Mouse (Mus musculus): ENCODE results near the gene Rtn4. TPM values are rescaled to one million over a fixed set of nuclear protein-coding genes. Genes with fewer than 3 reads are reported as not detected.
"Not testable (repeated sequence)": the region's sequence is repeated elsewhere in the genome, so short reads cannot be mapped to it uniquely, and the experiment has no call there.

Gene Rtn4
- polyA plus RNA-seq, 1 experiment from 2014 or later: 102 TPM

GRCm38 (mm10) chr11:29748750-29749467 is 56.2 kb downstream of the Rtn4 start:
- H3K4me2 ChIP-seq: no peak overlapping the region
- no peak overlapping the region for H3K9ac ChIP-seq
- H3K36me3 ChIP-seq (ENCODE audit: poor library complexity, severe bottlenecking): peaks cover 47% of the 10 kb centered on the region
- ATAC-seq: no peak
- no peak overlapping the region for H3K4me3 ChIP-seq
- H3K27ac ChIP-seq: no peak overlapping the region
- H3K9me3 ChIP-seq (replicated peaks): no peaks in the 10 kb centered on the region
- WGBS: 79% methylated on average over 8 of the region's 8 CpGs
- H3K4me1 ChIP-seq: no peaks in the 10 kb centered on the region
- no peaks in the 10 kb centered on the region for H3K27me3 ChIP-seq

- H3K9me3 ChIP-seq (replicated peaks): no peaks in the 10 kb centered on the region
- H3K4me2 ChIP-seq: no peak overlapping the region
- H3K9ac ChIP-seq: no peak overlapping the region
- no peaks in the 10 kb centered on the region for H3K27me3 ChIP-seq
- H3K4me1 ChIP-seq: no peaks in the 10 kb centered on the region
- no peak overlapping the region for H3K4me3 ChIP-seq
- ATAC-seq: no peak
- no peak overlapping the region for H3K27ac ChIP-seq
- 100% methylated on average over 1 of the region's 1 CpGs for WGBS
- H3K36me3 ChIP-seq (ENCODE audit: poor library complexity, severe bottlenecking): peaks cover 43% of the 10 kb centered on the region
Measured at GRCm38 (mm10) chr11:29749468-29749829, 56.7 kb downstream of the Rtn4 start.

GRCm38 (mm10) chr11:29751013-29751412 is 58.3 kb downstream of the Rtn4 start:
- no peaks in the 10 kb centered on the region for H3K4me1 ChIP-seq
- ATAC-seq: no peak
- H3K36me3 ChIP-seq (ENCODE audit: poor library complexity, severe bottlenecking): peaks cover 28% of the 10 kb centered on the region
- 93% methylated on average over 2 of the region's 2 CpGs for WGBS
- H3K4me2 ChIP-seq: no peak overlapping the region
- H3K27ac ChIP-seq: no peak overlapping the region
- no peaks in the 10 kb centered on the region for H3K9me3 ChIP-seq (replicated peaks)
- H3K9ac ChIP-seq: no peak overlapping the region
- H3K4me3 ChIP-seq: no peak overlapping the region
- H3K27me3 ChIP-seq: no peaks in the 10 kb centered on the region

DNA sequence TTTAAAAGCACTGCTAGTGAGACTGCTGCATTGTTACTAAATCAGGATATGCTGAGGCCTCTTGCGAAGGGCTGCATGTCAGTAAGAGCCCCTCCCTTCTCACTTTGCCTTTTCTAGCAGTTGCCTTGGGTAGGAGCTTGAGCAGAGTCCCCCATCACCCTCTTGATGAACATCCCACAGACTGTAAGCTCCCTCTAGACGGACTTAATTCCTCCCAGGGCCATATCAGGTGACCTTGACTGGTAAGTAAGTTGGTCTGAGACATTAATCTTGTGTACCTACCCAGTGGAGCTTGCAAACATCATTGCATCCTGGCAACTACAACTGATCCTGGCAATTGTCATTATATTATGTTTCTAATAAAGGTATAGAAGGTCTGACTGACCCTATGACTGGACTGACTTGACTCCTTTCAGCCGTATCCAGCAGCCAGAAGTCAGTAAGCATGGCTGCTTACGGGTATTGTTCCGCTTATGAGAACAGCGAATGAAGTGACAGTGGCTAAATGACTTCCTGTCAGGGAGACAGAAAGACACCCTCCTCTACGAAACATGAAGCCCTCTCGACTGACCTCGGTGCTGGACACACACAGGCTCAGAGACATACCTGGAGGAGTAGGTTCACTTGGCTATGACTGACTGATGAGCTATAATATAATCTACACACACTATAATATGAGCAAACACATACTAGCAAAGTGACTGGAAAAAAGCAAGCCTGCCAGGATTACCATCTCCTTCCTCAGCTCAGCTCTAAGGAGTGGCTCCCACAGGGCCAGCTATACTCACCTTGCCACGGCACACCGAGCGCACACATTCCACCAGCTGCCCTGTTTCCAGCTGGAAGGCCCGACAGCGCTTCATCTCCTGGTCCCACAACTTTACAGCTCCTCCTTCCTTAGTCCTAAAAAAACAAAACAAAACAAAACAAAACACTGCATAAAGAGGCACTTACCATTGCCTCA is 59.2 kb downstream of the Rtn4 start:
- no peak overlapping the region for H3K4me2 ChIP-seq
- H3K4me3 ChIP-seq: no peak overlapping the region
- 91% methylated on average over 14 of the region's 14 CpGs for WGBS

DNA sequence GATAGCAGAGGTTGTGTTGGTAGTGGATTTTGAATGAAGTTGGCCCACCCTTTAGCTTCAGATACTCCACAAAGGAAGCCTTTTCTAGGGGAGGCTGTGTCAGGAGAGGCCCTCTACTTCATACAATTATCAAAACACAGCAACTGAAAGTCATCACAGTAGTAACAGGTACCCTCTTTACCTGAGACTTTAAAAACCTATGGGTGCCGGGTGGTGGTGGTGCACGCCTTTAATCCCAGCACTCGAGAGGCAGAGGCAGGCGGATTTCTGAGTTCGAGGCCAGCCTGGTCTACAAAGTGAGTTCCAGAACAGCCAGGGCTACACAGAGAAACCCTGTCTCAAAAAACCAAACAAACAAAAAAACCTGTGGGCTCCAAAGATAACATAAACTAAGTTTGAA is 63.3 kb downstream of the Rtn4 start:
- H3K27me3 ChIP-seq; H3K4me1 ChIP-seq; H3K9me3 ChIP-seq (replicated peaks); ATAC-seq; H3K4me2 ChIP-seq; H3K4me3 ChIP-seq; H3K36me3 ChIP-seq (ENCODE audit: poor library complexity, severe bottlenecking); H3K27ac ChIP-seq; H3K9ac ChIP-seq: not testable (repeated sequence)
- WGBS: 96% methylated on average over 5 of the region's 5 CpGs

More for the DNA sequence above, 59.2 kb downstream of the Rtn4 start:
- no peaks in the 10 kb centered on the region for H3K4me1 ChIP-seq
- H3K27me3 ChIP-seq: no peaks in the 10 kb centered on the region
- no peak overlapping the region for H3K27ac ChIP-seq
- no peak overlapping the region for H3K9ac ChIP-seq
- peaks cover 19% of the 10 kb centered on the region for H3K36me3 ChIP-seq (ENCODE audit: poor library complexity, severe bottlenecking)
- H3K9me3 ChIP-seq (replicated peaks): no peaks in the 10 kb centered on the region
- ATAC-seq: no peak

GRCm38 (mm10) chr11:29758617-29759016 is 65.9 kb downstream of the Rtn4 start:
- H3K4me1 ChIP-seq: no peaks in the 10 kb centered on the region
- H3K27ac ChIP-seq: no peak overlapping the region
- no peaks in the 10 kb centered on the region for H3K36me3 ChIP-seq (ENCODE audit: poor library complexity, severe bottlenecking)
- H3K27me3 ChIP-seq: no peaks in the 10 kb centered on the region
- no peaks in the 10 kb centered on the region for H3K9me3 ChIP-seq (replicated peaks)
- no peak overlapping the region for H3K4me3 ChIP-seq
- no peak overlapping the region for H3K9ac ChIP-seq
- no peak overlapping the region for H3K4me2 ChIP-seq
- WGBS: 94% methylated on average over 5 of the region's 5 CpGs
- ATAC-seq: peak; percentile 21; the same call in 1 of the 2 replicates

- no peak overlapping the region for H3K9ac ChIP-seq
- WGBS: 95% methylated on average over 9 of the region's 9 CpGs
- H3K4me2 ChIP-seq: no peak overlapping the region
- no peaks in the 10 kb centered on the region for H3K9me3 ChIP-seq (replicated peaks)
- no peaks in the 10 kb centered on the region for H3K36me3 ChIP-seq (ENCODE audit: poor library complexity, severe bottlenecking)
- H3K4me1 ChIP-seq: peaks cover 3% of the 10 kb centered on the region; the same call in 1 of the 2 replicates
- no peaks in the 10 kb centered on the region for H3K27me3 ChIP-seq
- ATAC-seq: no peak
- no peak overlapping the region for H3K4me3 ChIP-seq
- no peak overlapping the region for H3K27ac ChIP-seq
Measured at GRCm38 (mm10) chr11:29761387-29761786, 68.6 kb downstream of the Rtn4 start.

DNA sequence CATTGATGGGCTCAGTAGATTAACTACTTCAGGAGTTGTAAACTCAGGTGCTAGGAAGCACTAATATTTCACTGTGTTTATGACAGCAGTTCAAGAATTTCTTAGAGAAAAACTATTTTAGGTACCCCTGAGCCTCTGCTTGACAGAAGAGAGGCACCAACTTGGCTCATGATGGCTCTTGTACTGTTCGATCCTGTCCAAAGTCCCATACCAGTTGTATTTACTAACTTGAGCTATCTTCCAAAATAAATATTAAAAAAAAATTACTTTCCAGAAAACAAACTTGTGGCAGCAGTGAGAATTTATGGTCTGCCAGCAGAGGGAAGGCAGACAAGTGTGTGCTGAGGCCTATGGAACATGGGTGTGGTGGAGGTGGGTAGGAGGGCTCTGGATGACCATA is 70.0 kb downstream of the Rtn4 start:
- 85% methylated on average over 1 of the region's 1 CpGs for WGBS

DNA sequence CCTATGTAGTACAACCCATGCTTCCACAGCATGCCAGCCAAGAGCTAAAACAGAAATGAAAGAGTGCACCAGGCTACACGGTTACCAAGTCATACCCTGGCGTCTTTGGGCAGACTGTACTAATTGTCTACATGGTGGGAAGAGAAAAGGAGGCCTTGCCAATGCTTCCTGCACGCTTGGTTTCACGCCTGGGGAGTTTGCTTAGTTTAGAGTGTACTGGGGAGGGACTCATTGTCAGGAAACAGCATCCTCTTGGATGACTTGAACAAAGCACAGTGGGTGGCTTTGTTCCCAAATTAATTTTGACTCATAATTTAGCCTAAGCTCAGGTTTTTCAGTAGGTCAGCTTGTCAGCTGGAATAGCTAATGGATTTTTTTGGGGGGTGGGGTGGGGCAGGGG is 72.3 kb downstream of the Rtn4 start:
- Histone ChIP-seq H3K4me3 (no peak overlapping the region), H3K36me3 (ENCODE audit: poor library complexity, severe bottlenecking) (no peaks in the 10 kb centered on the region), H3K27me3 (no peaks in the 10 kb centered on the region; the same call in 1 of the 2 replicates), H3K4me2 (no peak overlapping the region), H3K4me1 (peaks cover 3% of the 10 kb centered on the region; the same call in 1 of the 2 replicates), H3K9ac (no peak overlapping the region), H3K27ac (no peak overlapping the region), H3K9me3 (replicated peaks) (no peaks in the 10 kb centered on the region)
- 31% methylated on average over 4 of the region's 4 CpGs for WGBS
- ATAC-seq: no peak

More for the DNA sequence above, 70.0 kb downstream of the Rtn4 start:
- Histone ChIP-seq H3K4me3 (no peak overlapping the region), H3K27me3 (no peaks in the 10 kb centered on the region), H3K9ac (no peak overlapping the region), H3K27ac (no peak overlapping the region), H3K9me3 (replicated peaks) (no peaks in the 10 kb centered on the region), H3K4me2 (no peak overlapping the region), H3K36me3 (ENCODE audit: poor library complexity, severe bottlenecking) (no peaks in the 10 kb centered on the region), H3K4me1 (peaks cover 3% of the 10 kb centered on the region; the same call in 1 of the 2 replicates)
- ATAC-seq: no peak

DNA sequence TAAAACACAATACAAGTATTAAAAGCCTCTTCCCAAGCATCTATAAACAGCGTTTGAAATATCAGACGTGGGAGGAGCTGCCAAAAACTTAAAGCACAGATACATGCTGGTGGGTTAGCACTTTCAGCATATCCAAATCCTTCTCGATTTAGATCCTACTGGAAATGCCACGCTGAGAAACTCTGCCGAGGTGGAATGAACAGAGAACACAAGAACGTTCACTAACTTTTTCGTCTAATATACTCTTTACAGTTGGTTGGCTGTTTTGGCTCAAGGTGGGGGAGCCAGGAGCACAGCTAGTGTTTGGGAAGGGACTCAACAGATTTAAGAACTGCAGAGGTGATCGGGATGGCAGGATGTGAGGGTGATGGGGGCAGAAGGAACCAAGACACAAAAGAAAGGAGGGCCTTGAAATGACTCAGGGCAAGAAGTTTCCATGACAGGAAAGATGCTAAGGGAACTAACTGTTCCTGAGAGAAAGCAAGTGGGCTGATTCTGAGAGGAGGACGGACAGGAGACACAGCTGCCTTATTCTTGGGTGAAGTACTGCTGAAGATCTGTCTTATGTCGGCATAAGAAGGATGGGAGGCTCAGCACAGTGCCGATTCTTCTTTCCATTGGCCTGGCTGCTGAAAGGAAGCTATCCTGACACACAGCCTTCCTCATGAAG is 73.7 kb downstream of the Rtn4 start:
- WGBS: 83% methylated on average over 11 of the region's 11 CpGs
- Histone ChIP-seq H3K4me2 (no peak overlapping the region), H3K9me3 (replicated peaks) (no peaks in the 10 kb centered on the region), H3K36me3 (ENCODE audit: poor library complexity, severe bottlenecking) (no peaks in the 10 kb centered on the region), H3K27ac (no peak overlapping the region), H3K4me1 (peaks cover 3% of the 10 kb centered on the region; the same call in 1 of the 2 replicates), H3K9ac (no peak overlapping the region), H3K27me3 (no peaks in the 10 kb centered on the region; the same call in 1 of the 2 replicates), H3K4me3 (no peak overlapping the region)
- ATAC-seq: no peak

DNA sequence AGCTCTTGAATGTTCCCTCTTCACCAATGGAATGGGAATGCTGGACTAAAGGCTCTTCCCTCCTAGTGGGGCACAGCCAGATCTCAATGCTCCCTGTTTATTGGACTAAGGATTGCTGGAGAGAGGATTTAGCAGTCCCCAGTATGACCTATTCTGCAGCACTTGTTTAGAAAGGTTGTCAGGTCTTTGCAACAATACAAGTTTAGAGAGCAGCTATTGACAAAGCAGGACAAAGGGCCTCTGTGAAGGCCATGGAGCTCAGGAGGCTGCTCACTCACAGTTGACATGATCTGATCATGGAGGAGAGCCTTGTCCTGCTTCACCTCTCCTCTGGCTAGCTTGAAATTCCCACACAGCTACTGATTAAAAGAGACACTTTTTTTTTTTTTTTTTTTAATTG is 75.8 kb downstream of the Rtn4 start:
- H3K4me3 ChIP-seq: no peak overlapping the region
- no peak overlapping the region for H3K27ac ChIP-seq
- H3K4me2 ChIP-seq: no peak overlapping the region
- H3K9me3 ChIP-seq (replicated peaks): no peaks in the 10 kb centered on the region
- no peak overlapping the region for H3K9ac ChIP-seq
- no peaks in the 10 kb centered on the region; the same call in 1 of the 2 replicates for H3K27me3 ChIP-seq
- H3K4me1 ChIP-seq: peaks cover 3% of the 10 kb centered on the region
- H3K36me3 ChIP-seq (ENCODE audit: poor library complexity, severe bottlenecking): no peaks in the 10 kb centered on the region
- ATAC-seq: no peak

Measured in forebrain, embryonic 13.5 days (tissue).